Mouse (Mus musculus) Patski (cell line): ENCODE measurements around the gene Lrrc4c. TPM values are rescaled to one million over a fixed set of nuclear protein-coding genes. Genes with fewer than 3 reads are reported as not detected.
A peak's percentile ranks its signal among the peaks of the same experiment; 100 is the strongest.

Experiments
- ATAC-seq: fragments of 100-300 bp; one replicate; pipeline ENCODE4 v1.8.0; 2021
- CTCF ChIA-PET: fragments of 350-600 bp; sonication (Branson Sonifier 250); formaldehyde crosslinking; loops from one replicate; lab custom pipeline; 2022; ENCODE audit warnings: inconsistent platforms; lab: Charles Lee
- POLR2A ChIA-PET: fragments of 350-600 bp; sonication (Branson Sonifier 250); formaldehyde crosslinking; loops from one replicate; lab custom pipeline; 2022; ENCODE audit warnings: antibody characterized with exemption, inconsistent platforms; lab: Charles Lee
- DNase-seq: peaks from one replicate; pipeline ENCODE4 v3.0.0-alpha.2; 2011; ENCODE audit warnings: low read depth, low spot score
- H3K27me3 ChIP-seq: fragments of 371-371 bp; one replicate; pipeline ENCODE4 v1.5.1; 2021
- CTCF ChIP-seq: fragments of 100-300 bp; IDR thresholded peaks from one replicate; pipeline ENCODE4 v1.5.1; 2021
- in situ Hi-C: fragments of 300-500 bp; cut with MboI; formaldehyde crosslinking; loops from 3 replicates; pipeline ENCODE4 v1.11.1; 2018; ENCODE audit warnings: low pct_unique_long_range_greater_than_20kb, mixed read lengths
- polyA plus RNA-seq: library from polyadenylated mRNA; unstranded; gene quantifications from one replicate; pipeline ENCODE4 v1.2.3, GENCODE M21; 2021

Gene Lrrc4c
- not detected for polyA plus RNA-seq

DNA sequence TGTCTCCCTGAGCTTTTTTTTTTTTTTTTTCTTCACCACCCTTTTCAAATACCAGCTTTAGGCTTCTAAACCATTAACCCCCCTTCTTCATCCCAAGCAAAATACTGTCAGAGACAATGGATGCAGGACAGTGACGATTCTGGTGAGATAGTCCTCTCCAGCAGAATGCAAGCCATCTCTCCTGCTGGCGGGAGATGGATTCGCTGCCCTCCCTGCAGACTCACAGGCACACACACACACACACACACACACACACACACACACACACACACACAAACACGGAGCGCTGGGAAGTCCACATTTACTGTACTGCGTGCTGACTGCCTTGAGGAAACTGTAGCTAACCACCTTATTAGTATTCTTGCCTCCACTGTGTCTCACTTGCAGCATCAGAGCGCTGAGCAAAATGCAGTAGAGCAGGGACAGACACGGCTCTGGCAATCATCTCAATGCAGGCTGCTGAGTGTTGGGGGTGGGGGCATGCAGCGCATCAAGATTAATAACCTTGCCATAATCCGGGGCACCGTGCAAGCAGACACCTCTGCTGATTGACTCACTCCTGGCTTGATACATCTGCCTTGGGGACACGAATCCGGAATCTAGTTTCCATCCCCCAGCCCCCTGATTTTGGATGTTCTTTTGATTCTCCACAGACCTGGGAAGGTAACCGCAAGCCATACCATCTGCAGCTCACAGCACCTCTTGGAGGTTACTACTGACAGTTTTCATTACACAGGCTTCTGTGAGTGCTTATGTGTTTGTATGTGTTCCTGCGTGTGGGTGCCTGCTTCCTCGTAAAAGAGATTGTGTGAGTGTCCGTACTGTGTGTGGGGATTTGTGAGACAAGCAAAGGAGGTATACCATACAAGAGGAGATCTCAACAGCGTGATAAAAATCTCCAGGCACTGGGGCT, at the start of gene Lrrc4c:
Lrrc4c (plus strand) TSS at position 783 of the 913 bp plus-strand sequence.
- no peak for TF ChIP-seq CTCF
- CTCF ChIA-PET, result no interaction called here
- ATAC-seq, result no peak

DNA sequence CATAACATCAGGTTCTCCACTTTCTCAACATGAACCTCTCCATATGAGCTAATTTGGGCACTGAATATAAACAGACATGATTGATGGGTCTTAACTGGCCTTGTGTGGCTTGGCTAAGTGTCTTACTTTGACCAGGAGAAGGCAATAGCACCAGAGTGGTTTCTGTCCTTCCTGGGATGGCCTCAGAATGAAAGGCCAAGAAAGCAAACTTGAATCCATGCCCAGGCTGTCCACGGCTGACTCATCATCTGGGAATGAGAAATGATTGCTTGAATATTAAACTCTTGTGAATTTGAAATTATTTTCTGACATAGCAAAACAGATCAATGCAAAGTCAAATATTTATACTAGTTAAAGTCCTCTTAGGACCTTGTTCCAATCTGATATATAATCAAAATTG, 42.9 kb upstream of the Lrrc4c start:
- DNase-seq, result no peak
- CTCF ChIA-PET, result no interaction called here

More for the DNA sequence above, at the start of gene Lrrc4c:
- H3K27me3 ChIP-seq, result peaks cover 8% of the 10 kb centered on the region
- in situ Hi-C loops, result no loop called here
- POLR2A ChIA-PET, result no interaction called here
- DNase-seq, result no peak

DNA sequence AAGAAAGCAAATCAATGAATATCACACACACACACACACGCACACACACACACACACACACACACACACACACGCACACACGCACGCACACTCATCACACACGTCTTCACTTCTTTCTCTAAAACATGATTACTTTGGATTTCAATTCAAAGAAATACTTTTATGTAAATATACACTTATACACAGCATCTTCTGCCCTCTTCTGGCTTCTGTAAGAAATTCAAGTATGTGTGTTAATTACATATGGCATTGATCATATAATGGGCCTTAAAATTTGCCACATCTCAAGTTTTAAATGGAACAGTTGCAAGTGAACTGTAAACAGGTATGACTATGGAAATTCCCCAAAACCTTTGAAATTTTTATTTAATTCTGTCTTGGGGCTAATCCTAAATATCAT, 35.0 kb upstream of the Lrrc4c start:
- ChIA-PET CTCF (no interaction called here), POLR2A (no interaction called here)
- H3K27me3 ChIP-seq, result peaks cover 10% of the 10 kb centered on the region
- ATAC-seq (no peak), DNase-seq (no peak)
- no peak for TF ChIP-seq CTCF
- in situ Hi-C loops, result no loop called here

More for the DNA sequence above, 42.9 kb upstream of the Lrrc4c start:
- POLR2A ChIA-PET, result no interaction called here
- no peak for ATAC-seq
- no peaks in the 10 kb centered on the region for H3K27me3 ChIP-seq
- in situ Hi-C loops, result no loop called here
- TF ChIP-seq CTCF, result no peak

DNA sequence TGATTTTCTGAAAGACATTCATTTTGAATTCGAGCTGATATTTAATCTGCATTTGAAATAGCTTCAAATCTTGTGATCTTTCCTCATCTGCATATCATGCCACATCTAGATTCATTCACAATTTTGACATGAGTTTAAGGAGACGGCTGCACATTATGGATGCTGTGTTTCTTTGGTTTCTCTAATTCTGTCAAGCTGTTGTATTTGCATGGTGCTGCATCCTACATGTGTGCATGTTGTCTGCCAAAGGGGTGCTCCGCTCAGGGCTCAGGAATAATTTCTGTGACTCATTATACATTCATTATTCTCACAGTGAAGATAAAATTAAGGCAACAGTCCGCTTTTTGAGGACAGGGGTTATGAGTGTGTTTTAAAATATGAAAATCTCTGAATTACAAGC, 30.5 kb upstream of the Lrrc4c start:
- no peak for TF ChIP-seq CTCF
- ATAC-seq, result no peak
- in situ Hi-C loops, result no loop called here
- POLR2A ChIA-PET, result no interaction called here
- CTCF ChIA-PET, result no interaction called here
- H3K27me3 ChIP-seq, result peaks cover 10% of the 10 kb centered on the region
- no peak for DNase-seq

DNA sequence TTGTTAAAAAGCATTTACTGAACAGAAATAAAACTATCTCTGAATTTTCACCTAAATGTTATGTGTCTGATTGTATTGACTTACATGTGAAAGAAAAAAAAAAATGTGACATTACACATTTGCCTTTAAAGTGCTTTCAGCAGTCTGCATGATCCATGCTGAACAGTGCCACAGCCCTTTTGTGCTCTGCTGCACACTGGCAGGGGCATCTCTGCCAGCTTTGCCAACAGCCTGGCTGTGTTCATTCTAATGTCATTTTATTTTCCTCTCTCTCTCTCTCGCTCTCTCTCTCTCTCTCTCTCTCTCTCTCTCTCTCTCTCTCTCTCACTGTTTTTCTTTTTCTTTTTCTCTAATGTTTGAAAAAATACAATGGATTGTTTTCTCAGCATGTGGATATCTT, 27.4 kb upstream of the Lrrc4c start:
- ATAC-seq (no peak), DNase-seq (no peak)
- ChIA-PET POLR2A (interaction anchor here (0.7 kb wide), 1 partner anchor 13 kb away, joined by 3 read pairs; no protein-coding TSS in a partner anchor), CTCF (no interaction called here)
- peaks cover 5% of the 10 kb centered on the region for H3K27me3 ChIP-seq
- no peak for TF ChIP-seq CTCF
- in situ Hi-C loops, result no loop called here

DNA sequence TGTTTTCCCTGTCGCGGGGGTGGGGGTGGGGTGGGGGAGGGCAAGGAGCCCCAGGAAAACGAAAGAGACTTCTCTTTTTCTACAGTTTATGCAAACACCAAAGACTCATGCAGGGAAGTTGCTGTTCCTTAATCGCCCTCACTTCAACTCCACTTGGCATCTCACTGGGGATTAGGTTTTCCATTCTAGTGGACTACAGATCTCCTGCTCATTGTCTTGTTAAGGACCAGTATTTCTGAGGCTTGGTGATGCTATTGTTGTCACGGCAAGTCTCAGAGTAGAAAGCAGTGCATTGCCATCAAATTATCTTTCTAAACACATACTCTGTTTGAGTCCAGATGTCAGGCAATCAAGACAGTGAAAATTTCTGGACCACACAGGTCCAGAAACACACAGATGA, 2.9 kb upstream of the Lrrc4c start:
- TF ChIP-seq CTCF, result no peak
- ChIA-PET CTCF (no interaction called here), POLR2A (no interaction called here)
- DNase-seq (no peak), ATAC-seq (no peak)
- in situ Hi-C loops, result no loop called here
- peaks cover 8% of the 10 kb centered on the region for H3K27me3 ChIP-seq

DNA sequence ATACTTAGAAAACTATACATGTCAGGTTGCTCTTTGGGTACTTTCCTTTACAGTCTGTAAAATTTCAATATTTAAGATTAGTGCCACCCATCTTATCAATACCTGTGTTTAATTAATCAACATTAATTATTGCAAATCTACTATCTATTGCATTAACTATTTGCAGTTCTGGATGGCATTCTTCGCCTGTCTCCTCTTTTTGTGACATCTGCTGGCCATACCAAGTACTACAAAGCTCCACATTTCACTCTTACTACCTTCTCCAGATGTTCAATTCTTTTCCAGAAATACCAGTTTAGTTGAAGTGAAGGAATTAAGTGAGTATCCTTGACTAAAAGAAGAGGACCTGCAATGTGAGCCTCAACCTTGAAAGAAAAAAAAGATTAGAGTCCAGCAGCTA, 1.4 kb upstream of the Lrrc4c start:
- in situ Hi-C loops, result no loop called here
- no peak for ATAC-seq
- CTCF ChIA-PET, result no interaction called here
- TF ChIP-seq CTCF, result peak; percentile 14
- POLR2A ChIA-PET, result no interaction called here
- H3K27me3 ChIP-seq, result peaks cover 8% of the 10 kb centered on the region
- no peak for DNase-seq

DNA sequence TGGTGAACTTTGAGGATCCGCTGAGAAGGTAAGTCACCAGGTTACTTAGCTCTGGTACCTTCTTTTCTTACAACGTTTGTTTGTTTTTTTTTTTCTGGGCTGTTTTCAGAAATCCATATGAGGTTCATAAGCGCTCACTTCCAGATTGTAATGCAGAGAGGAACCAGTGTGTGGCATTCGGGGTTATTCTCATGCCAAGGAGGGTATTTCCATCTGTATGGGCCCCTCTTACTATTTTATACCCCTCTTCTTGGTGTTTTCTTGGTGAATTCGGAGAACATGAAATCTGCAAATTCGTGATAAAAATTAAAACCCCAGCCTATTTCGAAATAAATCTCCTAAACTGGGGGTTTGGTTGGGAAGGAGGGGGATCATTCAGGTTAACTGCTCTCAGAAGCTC, 587 bp downstream of the Lrrc4c start:
- POLR2A ChIA-PET, result no interaction called here
- no peak for DNase-seq
- ATAC-seq, result no peak
- TF ChIP-seq CTCF, result no peak
- in situ Hi-C loops, result no loop called here
- peaks cover 8% of the 10 kb centered on the region for H3K27me3 ChIP-seq
- CTCF ChIA-PET, result no interaction called here

DNA sequence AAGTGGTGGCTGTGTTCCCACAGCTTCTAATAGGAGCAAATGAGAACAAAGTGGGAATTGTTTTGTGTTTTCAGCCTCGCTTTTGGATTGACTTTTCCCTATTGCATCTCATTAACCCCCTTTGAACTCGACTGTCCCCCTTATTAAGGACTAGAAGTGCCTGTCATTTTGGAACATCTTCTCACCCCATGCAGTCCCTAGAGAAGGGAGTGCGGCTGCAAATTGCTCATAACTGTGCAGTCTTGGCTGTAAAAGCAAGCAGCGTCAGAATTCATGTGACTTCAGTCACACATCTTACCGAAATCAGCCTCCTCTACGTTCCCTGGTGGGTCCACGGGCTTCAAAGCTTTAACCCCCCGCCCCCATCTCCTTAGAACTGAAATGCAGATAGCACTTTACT, 1.2 kb downstream of the Lrrc4c start:
- ChIA-PET CTCF (no interaction called here), POLR2A (no interaction called here)
- DNase-seq (no peak), ATAC-seq (no peak)
- in situ Hi-C loops, result no loop called here
- peaks cover 8% of the 10 kb centered on the region for H3K27me3 ChIP-seq
- no peak for TF ChIP-seq CTCF

DNA sequence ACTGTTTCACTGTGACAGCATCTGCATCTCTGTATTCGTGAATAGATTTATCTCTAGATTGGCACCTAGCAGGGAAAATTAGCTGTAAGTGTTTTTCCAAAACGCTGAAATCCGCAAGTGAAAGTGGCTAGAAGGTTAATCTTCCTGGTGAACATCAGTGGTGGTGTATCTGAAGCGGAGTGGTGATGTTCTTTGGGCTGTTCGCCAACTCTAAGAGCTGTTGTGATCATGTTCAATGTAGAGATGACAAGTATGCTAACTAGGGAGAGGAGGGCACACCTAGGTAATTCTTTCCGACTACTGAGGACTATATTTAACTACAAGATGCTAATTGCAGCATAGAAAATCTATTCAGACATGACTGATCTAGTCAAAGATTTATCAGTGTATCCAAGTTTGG, 1.7 kb downstream of the Lrrc4c start:
- POLR2A ChIA-PET, result no interaction called here
- peaks cover 8% of the 10 kb centered on the region for H3K27me3 ChIP-seq
- no peak for ATAC-seq
- no peak for DNase-seq
- CTCF ChIA-PET, result no interaction called here
- TF ChIP-seq CTCF, result no peak
- in situ Hi-C loops, result no loop called here

DNA sequence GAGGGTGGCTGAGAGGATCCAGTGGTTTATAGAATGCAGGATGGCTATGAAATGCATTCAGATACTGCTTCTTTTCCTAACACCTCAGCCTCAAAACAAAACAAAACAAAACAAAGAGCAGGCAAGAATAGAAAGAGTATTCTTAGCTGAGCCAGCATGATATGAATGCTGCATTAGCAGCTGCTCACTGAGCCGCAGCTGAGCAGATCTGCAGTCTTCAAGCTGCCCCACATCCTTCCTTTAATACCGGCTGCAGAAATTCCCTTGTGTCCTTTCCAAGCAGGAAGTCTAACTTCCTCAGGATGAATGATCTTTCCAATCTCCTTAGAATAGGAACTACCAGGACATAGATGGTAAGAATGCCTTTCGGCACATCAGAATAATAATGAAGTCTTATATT, 16.7 kb downstream of the Lrrc4c start:
- POLR2A ChIA-PET, result no interaction called here
- CTCF ChIA-PET, result no interaction called here
- H3K27me3 ChIP-seq, result no peaks in the 10 kb centered on the region
- no peak for TF ChIP-seq CTCF
- in situ Hi-C loops, result no loop called here
- DNase-seq, result no peak
- ATAC-seq, result no peak

DNA sequence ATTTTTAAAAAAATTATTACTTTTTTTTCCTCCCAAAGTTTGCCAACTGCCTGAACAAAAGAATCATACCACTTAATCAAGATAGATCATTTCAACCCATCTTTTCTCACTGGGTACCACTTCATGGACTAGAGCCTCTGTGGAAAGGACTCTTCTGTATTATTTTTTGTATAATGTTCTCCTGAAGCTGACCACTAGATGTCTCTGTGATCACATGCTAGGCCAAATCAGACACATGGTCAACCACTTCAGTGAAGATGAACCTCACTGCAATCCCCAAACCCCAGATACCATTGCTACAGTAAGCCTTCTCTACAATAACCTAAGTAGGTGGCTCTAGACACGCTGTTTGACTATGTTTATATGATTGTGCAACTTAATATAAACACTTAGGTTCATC, 19.4 kb downstream of the Lrrc4c start:
- POLR2A ChIA-PET, result no interaction called here
- in situ Hi-C loops, result no loop called here
- TF ChIP-seq CTCF, result peak; percentile 26

More for the DNA sequence above, 19.4 kb downstream of the Lrrc4c start:
- no peaks in the 10 kb centered on the region for H3K27me3 ChIP-seq
- ATAC-seq (no peak), DNase-seq (no peak)
- CTCF ChIA-PET, result no interaction called here
